Mouse (Mus musculus): ENCODE data around the gene H2al1g. TPM values are rescaled to one million over a fixed set of nuclear protein-coding genes. Genes with fewer than 3 reads are reported as not detected.
"Not testable (repeated sequence)": the region's sequence is repeated elsewhere in the genome, so short reads cannot be mapped to it uniquely, and the experiment has no call there.

H2al1g gene
- polyA plus RNA-seq (2012) = not detected in 2 replicates

DNA sequence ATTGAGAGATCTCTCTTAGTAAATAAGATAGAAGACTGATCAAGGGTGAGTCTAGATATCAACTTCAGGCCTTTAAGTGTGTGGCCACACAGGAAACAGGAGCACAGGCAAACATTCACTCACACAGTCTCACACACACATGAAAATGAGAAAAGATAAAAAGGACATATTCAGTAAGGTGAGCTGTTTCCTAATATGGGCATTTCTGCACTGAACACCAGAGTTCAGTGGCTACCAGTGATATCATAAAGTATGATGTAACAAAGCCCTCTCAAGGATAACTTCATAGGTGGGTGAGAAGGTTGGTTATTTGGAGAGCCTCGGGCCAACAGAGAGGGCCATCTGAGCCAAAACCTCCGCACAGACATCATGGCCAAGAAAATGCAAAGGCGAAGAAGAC, at the start of gene H2al1g:
Gene H2al1g, plus strand, starts transcription at position 301 of the 400 bp plus-strand sequence.
- H3K4me3 ChIP-seq (replicated peaks); H3K9me3 ChIP-seq (ENCODE audit: control insufficient read depth, low read length); H3K4me1 ChIP-seq (ENCODE audit: control insufficient read depth); H3K27me3 ChIP-seq (ENCODE audit: control insufficient read depth); H3K36me3 ChIP-seq (ENCODE audit: control insufficient read depth): not testable (repeated sequence)

DNA sequence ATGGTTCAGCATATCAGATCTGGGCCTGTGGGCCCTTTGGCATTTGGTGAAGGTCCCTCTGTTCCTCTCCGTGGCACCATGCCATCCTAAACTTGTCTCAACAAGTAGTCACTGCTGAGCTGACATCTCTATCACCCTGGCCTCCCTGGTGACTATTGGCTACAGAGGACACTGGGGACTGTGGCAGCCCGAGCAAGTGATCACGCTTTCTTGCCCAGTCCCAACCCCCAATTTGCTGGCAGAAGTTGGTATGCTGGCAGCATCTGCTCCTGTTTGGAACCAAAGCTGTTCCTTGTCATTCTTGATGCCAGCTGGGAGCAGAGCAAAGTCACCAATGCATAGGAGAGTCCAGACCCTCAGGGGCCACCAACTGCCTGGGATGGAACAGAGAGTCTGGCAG, 49.0 kb upstream of the H2al1g start:
- Histone ChIP-seq H3K4me1 (ENCODE audit: control insufficient read depth) (no peaks in the 10 kb centered on the region), H3K9me3 (ENCODE audit: control insufficient read depth, low read length) (no peaks in the 10 kb centered on the region), H3K4me3 (replicated peaks) (no peak overlapping the region), H3K36me3 (ENCODE audit: control insufficient read depth) (no peaks in the 10 kb centered on the region), H3K27me3 (ENCODE audit: control insufficient read depth) (no peaks in the 10 kb centered on the region)
- no peak for TF ChIP-seq GATA1 (IDR thresholded peaks at IDR 0.05; ENCODE audit: low read length)
- TF ChIP-seq TAL1 (IDR thresholded peaks at IDR 0.05; ENCODE audit: low read length) = no peak

DNA sequence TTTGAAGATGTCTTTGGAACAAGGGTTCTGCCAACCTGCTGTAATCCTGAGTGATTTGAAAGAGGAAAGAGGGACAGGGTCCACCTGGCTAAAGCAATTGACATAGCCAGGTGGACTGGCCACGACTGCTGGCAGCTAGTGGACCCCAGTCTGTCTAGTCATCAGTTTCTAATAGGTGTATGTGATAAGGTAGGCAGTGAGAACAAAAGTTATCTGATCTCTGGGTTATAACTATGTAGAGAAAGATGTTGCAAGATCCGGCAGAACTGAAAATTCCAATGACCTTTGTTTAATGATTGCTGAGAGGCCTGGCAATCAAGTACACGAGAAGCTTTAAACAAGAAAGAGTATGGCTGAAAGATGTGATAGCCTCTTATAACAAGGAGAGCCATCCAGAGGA, 44.9 kb upstream of the H2al1g start:
- H3K4me3 ChIP-seq (replicated peaks) = no peak overlapping the region
- no peaks in the 10 kb centered on the region for H3K27me3 ChIP-seq (ENCODE audit: control insufficient read depth)
- TF ChIP-seq GATA1 (IDR thresholded peaks at IDR 0.05; ENCODE audit: low read length) = no peak
- H3K36me3 ChIP-seq (ENCODE audit: control insufficient read depth) = no peaks in the 10 kb centered on the region
- no peaks in the 10 kb centered on the region for H3K9me3 ChIP-seq (ENCODE audit: control insufficient read depth, low read length)
- no peaks in the 10 kb centered on the region for H3K4me1 ChIP-seq (ENCODE audit: control insufficient read depth)

DNA sequence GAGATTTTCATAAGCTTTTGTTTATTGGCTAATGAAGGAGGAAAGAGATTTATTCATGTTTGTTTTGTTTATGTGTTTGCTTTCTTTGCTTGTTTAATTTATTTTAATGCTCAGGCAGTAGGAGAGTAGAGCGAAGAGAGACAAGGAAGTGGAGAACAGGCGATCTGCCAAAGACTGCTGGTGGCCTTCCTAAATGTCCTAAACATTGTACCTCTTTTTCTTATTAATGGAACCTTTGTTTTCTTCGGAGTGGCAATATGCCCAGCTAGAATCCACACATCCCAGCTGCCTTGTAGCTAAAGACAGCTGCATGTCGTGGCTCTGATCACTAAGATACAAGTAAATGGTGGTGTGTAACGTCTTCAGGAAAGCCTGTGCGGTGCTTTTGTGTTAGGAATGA, 41.0 kb upstream of the H2al1g start:
- Histone ChIP-seq H3K9me3 (ENCODE audit: control insufficient read depth, low read length) (no peaks in the 10 kb centered on the region), H3K4me3 (replicated peaks) (no peak overlapping the region), H3K27me3 (ENCODE audit: control insufficient read depth) (no peaks in the 10 kb centered on the region), H3K36me3 (ENCODE audit: control insufficient read depth) (no peaks in the 10 kb centered on the region), H3K4me1 (ENCODE audit: control insufficient read depth) (no peaks in the 10 kb centered on the region)
- TF ChIP-seq GATA1 (IDR thresholded peaks at IDR 0.05; ENCODE audit: low read length) = no peak
- TF ChIP-seq TAL1 (IDR thresholded peaks at IDR 0.05; ENCODE audit: low read length) = no peak

- H3K4me3 ChIP-seq (replicated peaks) = no peak overlapping the region
- no peaks in the 10 kb centered on the region for H3K27me3 ChIP-seq (ENCODE audit: control insufficient read depth)
- H3K9me3 ChIP-seq (ENCODE audit: control insufficient read depth, low read length) = no peaks in the 10 kb centered on the region
- no peaks in the 10 kb centered on the region for H3K4me1 ChIP-seq (ENCODE audit: control insufficient read depth)
- TF ChIP-seq TAL1 (IDR thresholded peaks at IDR 0.05; ENCODE audit: low read length) (no peak), GATA1 (IDR thresholded peaks at IDR 0.05; ENCODE audit: low read length) (no peak)
- H3K36me3 ChIP-seq (ENCODE audit: control insufficient read depth) = no peaks in the 10 kb centered on the region
Observed at GRCm38 (mm10) chrX:11280741-11281140, 37.3 kb upstream of the H2al1g start.

GRCm38 (mm10) chrX:11288306-11288882, 29.7 kb upstream of the H2al1g start:
- Histone ChIP-seq H3K27me3 (ENCODE audit: control insufficient read depth) (no peaks in the 10 kb centered on the region), H3K4me3 (replicated peaks) (no peak overlapping the region), H3K36me3 (ENCODE audit: control insufficient read depth) (no peaks in the 10 kb centered on the region), H3K4me1 (ENCODE audit: control insufficient read depth) (no peaks in the 10 kb centered on the region), H3K9me3 (ENCODE audit: control insufficient read depth, low read length) (no peaks in the 10 kb centered on the region)
- TF ChIP-seq GATA1 (IDR thresholded peaks at IDR 0.05; ENCODE audit: low read length) = no peak

- H3K9me3 ChIP-seq (ENCODE audit: control insufficient read depth, low read length) = no peaks in the 10 kb centered on the region
- H3K27me3 ChIP-seq (ENCODE audit: control insufficient read depth) = no peaks in the 10 kb centered on the region
- no peaks in the 10 kb centered on the region for H3K36me3 ChIP-seq (ENCODE audit: control insufficient read depth)
- no peak for TF ChIP-seq TAL1 (IDR thresholded peaks at IDR 0.05; ENCODE audit: low read length)
- no peak for TF ChIP-seq GATA1 (IDR thresholded peaks at IDR 0.05; ENCODE audit: low read length)
- H3K4me1 ChIP-seq (ENCODE audit: control insufficient read depth) = no peaks in the 10 kb centered on the region
- H3K4me3 ChIP-seq (replicated peaks) = no peak overlapping the region
Observed at GRCm38 (mm10) chrX:11289244-11289643, 28.8 kb upstream of the H2al1g start.

DNA sequence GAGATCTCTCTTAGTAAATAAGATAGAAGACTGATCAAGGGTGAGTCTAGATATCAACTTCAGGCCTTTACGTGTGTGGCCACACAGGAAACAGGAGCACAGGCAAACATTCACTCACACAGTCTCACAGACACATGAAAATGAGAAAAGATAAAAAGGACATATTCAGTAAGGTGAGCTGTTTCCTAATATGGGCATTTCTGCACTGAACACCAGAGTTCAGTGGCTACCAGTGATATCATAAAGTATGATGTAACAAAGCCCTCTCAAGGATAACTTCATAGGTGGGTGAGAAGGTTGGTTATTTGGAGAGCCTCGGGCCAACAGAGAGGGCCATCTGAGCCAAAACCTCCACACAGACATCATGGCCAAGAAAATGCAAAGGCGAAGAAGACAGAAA, 19.1 kb upstream of the H2al1g start, which contains the start of gene H2al1a:
Gene H2al1a, plus strand, starts transcription at position 301 of the 400 bp plus-strand sequence.
- not testable (repeated sequence) for H3K9me3 ChIP-seq (ENCODE audit: control insufficient read depth, low read length); H3K36me3 ChIP-seq (ENCODE audit: control insufficient read depth); H3K27me3 ChIP-seq (ENCODE audit: control insufficient read depth); H3K4me3 ChIP-seq (replicated peaks); H3K4me1 ChIP-seq (ENCODE audit: control insufficient read depth)

DNA sequence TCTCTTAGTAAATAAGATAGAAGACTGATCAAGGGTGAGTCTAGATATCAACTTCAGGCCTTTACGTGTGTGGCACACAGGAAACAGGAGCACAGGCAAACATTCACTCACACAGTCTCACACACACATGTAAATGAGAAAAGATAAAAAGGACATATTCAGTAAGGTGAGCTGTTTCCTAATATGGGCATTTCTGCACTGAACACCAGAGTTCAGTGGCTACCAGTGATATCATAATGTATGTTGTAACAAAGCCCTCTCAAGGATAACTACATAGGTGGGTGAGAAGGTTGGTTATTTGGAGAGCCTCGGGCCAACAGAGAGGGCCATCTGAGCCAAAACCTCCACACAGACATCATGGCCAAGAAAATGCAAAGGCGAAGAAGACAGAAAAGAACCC, 15.9 kb upstream of the H2al1g start, which contains the start of gene H2al1b:
Gene H2al1b, plus strand, starts transcription at position 301 of the 400 bp plus-strand sequence.
- not testable (repeated sequence) for H3K4me3 ChIP-seq (replicated peaks); H3K27me3 ChIP-seq (ENCODE audit: control insufficient read depth); H3K4me1 ChIP-seq (ENCODE audit: control insufficient read depth); H3K9me3 ChIP-seq (ENCODE audit: control insufficient read depth, low read length); H3K36me3 ChIP-seq (ENCODE audit: control insufficient read depth)

GRCm38 (mm10) chrX:11305355-11305754, 12.7 kb upstream of the H2al1g start, which contains the start of gene H2al1c:
Gene H2al1c (plus strand): TSS chrX:11305655.
- not testable (repeated sequence) for H3K4me3 ChIP-seq (replicated peaks); H3K27me3 ChIP-seq (ENCODE audit: control insufficient read depth); H3K9me3 ChIP-seq (ENCODE audit: control insufficient read depth, low read length); H3K36me3 ChIP-seq (ENCODE audit: control insufficient read depth); H3K4me1 ChIP-seq (ENCODE audit: control insufficient read depth)

DNA sequence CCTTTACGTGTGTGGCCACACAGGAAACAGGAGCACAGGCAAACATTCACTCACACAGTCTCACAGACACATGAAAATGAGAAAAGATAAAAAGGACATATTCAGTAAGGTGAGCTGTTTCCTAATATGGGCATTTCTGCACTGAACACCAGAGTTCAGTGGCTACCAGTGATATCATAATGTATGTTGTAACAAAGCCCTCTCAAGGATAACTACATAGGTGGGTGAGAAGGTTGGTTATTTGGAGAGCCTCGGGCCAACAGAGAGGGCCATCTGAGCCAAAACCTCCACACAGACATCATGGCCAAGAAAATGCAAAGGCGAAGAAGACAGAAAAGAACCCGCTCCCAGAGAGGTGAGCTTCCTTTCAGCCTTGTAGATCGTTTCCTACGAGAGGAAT, 9.5 kb upstream of the H2al1g start, which contains the start of gene H2al1d:
Gene H2al1d, plus strand, starts transcription at position 301 of the 400 bp plus-strand sequence.
- H3K4me3 ChIP-seq (replicated peaks); H3K27me3 ChIP-seq (ENCODE audit: control insufficient read depth); H3K36me3 ChIP-seq (ENCODE audit: control insufficient read depth); H3K9me3 ChIP-seq (ENCODE audit: control insufficient read depth, low read length); H3K4me1 ChIP-seq (ENCODE audit: control insufficient read depth): not testable (repeated sequence)

GRCm38 (mm10) chrX:11311634-11312033, 6.4 kb upstream of the H2al1g start, which contains the start of gene H2al1e:
Gene H2al1e (plus strand): TSS chrX:11311934.
- not testable (repeated sequence) for H3K4me1 ChIP-seq (ENCODE audit: control insufficient read depth); H3K36me3 ChIP-seq (ENCODE audit: control insufficient read depth); H3K4me3 ChIP-seq (replicated peaks); H3K9me3 ChIP-seq (ENCODE audit: control insufficient read depth, low read length); H3K27me3 ChIP-seq (ENCODE audit: control insufficient read depth)

DNA sequence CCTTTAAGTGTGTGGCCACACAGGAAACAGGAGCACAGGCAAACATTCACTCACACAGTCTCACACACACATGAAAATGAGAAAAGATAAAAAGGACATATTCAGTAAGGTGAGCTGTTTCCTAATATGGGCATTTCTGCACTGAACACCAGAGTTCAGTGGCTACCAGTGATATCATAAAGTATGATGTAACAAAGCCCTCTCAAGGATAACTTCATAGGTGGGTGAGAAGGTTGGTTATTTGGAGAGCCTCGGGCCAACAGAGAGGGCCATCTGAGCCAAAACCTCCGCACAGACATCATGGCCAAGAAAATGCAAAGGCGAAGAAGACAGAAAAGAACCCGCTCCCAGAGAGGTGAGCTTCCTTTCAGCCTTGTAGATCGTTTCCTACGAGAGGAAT, 3.2 kb upstream of the H2al1g start, which contains the start of gene H2al1f:
Gene H2al1f, plus strand, starts transcription at position 301 of the 400 bp plus-strand sequence.
- H3K4me1 ChIP-seq (ENCODE audit: control insufficient read depth); H3K9me3 ChIP-seq (ENCODE audit: control insufficient read depth, low read length); H3K36me3 ChIP-seq (ENCODE audit: control insufficient read depth); H3K4me3 ChIP-seq (replicated peaks); H3K27me3 ChIP-seq (ENCODE audit: control insufficient read depth): not testable (repeated sequence)

DNA sequence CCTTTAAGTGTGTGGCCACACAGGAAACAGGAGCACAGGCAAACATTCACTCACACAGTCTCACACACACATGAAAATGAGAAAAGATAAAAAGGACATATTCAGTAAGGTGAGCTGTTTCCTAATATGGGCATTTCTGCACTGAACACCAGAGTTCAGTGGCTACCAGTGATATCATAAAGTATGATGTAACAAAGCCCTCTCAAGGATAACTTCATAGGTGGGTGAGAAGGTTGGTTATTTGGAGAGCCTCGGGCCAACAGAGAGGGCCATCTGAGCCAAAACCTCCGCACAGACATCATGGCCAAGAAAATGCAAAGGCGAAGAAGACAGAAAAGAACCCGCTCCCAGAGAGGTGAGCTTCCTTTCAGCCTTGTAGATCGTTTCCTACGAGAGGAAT, 3.1 kb downstream of the H2al1g start, which contains the start of gene H2al1h:
Gene H2al1h, plus strand, starts transcription at position 301 of the 400 bp plus-strand sequence.
- not testable (repeated sequence) for H3K36me3 ChIP-seq (ENCODE audit: control insufficient read depth); H3K4me3 ChIP-seq (replicated peaks); H3K4me1 ChIP-seq (ENCODE audit: control insufficient read depth); H3K9me3 ChIP-seq (ENCODE audit: control insufficient read depth, low read length); H3K27me3 ChIP-seq (ENCODE audit: control insufficient read depth)
